Mouse (Mus musculus) c-Kit-positive CD71-negative TER-119-negative erythroid progenitor cells, embryonic 14.5 days (primary cell): ENCODE measurements around the gene Crlf1.

ENCODE experiments used
- DNase-seq: peaks from one replicate; pipeline ENCODE4 v3.0.0-alpha.2; 2013; ENCODE audit warnings: low read depth

Crlf1 gene

GRCm38 (mm10) chr8:70492664-70493640, at the start of gene Crlf1:
Gene Crlf1, plus strand, starts transcription at chr8:70493158.
- no peak for DNase-seq

- no peak for DNase-seq
Observed at GRCm38 (mm10) chr8:70443326-70443725, 49.6 kb upstream of the Crlf1 start.

- no peak for DNase-seq
Observed at GRCm38 (mm10) chr8:70445988-70446387, 47.0 kb upstream of the Crlf1 start.

- no peak for DNase-seq
Observed at GRCm38 (mm10) chr8:70447639-70448420, 45.1 kb upstream of the Crlf1 start.

- no peak for DNase-seq
Observed at GRCm38 (mm10) chr8:70452196-70452966, 40.6 kb upstream of the Crlf1 start.

- DNase-seq: no peak
Observed at GRCm38 (mm10) chr8:70453852-70454251, 39.1 kb upstream of the Crlf1 start.

- DNase-seq: no peak
Observed at GRCm38 (mm10) chr8:70456996-70457395, 36.0 kb upstream of the Crlf1 start.

- DNase-seq: no peak
Observed at GRCm38 (mm10) chr8:70457882-70458281, 35.1 kb upstream of the Crlf1 start.

GRCm38 (mm10) chr8:70458462-70458861, 34.5 kb upstream of the Crlf1 start:
- DNase-seq: no peak

- DNase-seq: no peak
Observed at GRCm38 (mm10) chr8:70459636-70460035, 33.3 kb upstream of the Crlf1 start.

- no peak for DNase-seq
Observed at GRCm38 (mm10) chr8:70460199-70460598, 32.8 kb upstream of the Crlf1 start.

- DNase-seq: no peak
Observed at GRCm38 (mm10) chr8:70460606-70461005, 32.4 kb upstream of the Crlf1 start.

GRCm38 (mm10) chr8:70461765-70462515, 31.0 kb upstream of the Crlf1 start:
- DNase-seq: no peak

- no peak for DNase-seq
Observed at GRCm38 (mm10) chr8:70462516-70462813, 30.5 kb upstream of the Crlf1 start.

GRCm38 (mm10) chr8:70463306-70463705, 29.7 kb upstream of the Crlf1 start:
- no peak for DNase-seq

- DNase-seq: no peak
Observed at GRCm38 (mm10) chr8:70464162-70464561, 28.8 kb upstream of the Crlf1 start.

GRCm38 (mm10) chr8:70465701-70466100, 27.3 kb upstream of the Crlf1 start:
- DNase-seq: no peak

GRCm38 (mm10) chr8:70466305-70466704, 26.7 kb upstream of the Crlf1 start:
- no peak for DNase-seq

GRCm38 (mm10) chr8:70466771-70467170, 26.2 kb upstream of the Crlf1 start:
- DNase-seq: no peak

- DNase-seq: no peak
Observed at GRCm38 (mm10) chr8:70467229-70467725, 25.7 kb upstream of the Crlf1 start.

- DNase-seq: no peak
Observed at GRCm38 (mm10) chr8:70467907-70468306, 25.1 kb upstream of the Crlf1 start.
